Mouse (Mus musculus): ENCODE results near the gene Lsm2.
"Not testable (repeated sequence)": the region's sequence is repeated elsewhere in the genome, so short reads cannot be mapped to it uniquely, and the experiment has no call there.

Gene Lsm2

GRCm38 (mm10) chr17:34980655-34981054 lies 1.0 kb upstream of the Lsm2 start:
- intact Hi-C loops (cut with DNase I) = loop anchor here (2.0 to 5.0 kb wide), 2 partner anchors 28 to 143 kb away; partner anchors contain the start of genes Dxo and Stk19

DNA sequence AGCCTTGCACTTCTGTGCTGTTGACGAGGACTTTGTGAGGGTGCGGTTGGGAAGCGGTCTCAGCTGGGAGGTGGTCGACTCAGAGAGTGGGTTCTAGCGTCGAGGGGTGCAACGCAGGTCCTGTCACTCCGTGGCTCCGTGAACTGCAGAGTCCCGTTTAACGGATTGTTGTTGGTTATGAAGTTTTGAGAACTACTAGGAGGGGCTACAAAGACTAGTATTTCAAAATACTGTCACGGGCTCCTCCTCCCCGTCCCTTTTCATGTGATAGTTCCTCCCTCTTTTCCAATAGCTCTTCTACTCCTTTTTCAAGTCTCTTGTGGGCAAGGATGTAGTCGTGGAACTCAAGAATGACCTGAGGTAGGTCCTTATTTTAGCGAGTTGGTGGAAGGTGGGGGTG lies 666 bp downstream of the Lsm2 start:
- intact Hi-C loops (cut with DNase I) = loop anchor here (5.0 kb wide), 1 partner anchor 145 kb away; the partner anchor contains the start of genes Dxo and Stk19

GRCm38 (mm10) chr17:34984218-34984617 lies 2.6 kb downstream of the Lsm2 start:
- intact Hi-C loops (cut with DNase I) = loop anchor here (5.0 kb wide), 1 partner anchor 147 kb away; the partner anchor contains the start of genes Dxo and Stk19

DNA sequence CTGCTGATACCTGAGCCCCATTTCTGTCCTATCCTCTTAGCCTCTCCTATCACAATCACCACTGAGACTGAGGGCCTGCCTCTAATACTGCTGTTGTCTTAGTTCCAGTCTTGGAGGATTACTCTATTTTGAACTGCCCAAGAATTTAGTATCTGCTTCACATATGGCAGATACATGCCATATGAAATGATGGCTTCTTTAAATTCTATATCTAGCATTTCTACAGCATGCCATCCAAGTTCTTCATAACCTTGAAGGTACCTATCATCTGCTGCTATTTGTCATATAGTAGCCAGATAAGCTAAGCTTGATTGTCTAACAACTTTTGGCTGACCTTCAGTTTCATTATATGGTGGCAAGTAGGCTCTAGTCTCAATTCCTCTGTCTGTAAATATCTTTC lies 13.1 kb downstream of the Lsm2 start:
- intact Hi-C loops (cut with DNase I) = no loop called here

DNA sequence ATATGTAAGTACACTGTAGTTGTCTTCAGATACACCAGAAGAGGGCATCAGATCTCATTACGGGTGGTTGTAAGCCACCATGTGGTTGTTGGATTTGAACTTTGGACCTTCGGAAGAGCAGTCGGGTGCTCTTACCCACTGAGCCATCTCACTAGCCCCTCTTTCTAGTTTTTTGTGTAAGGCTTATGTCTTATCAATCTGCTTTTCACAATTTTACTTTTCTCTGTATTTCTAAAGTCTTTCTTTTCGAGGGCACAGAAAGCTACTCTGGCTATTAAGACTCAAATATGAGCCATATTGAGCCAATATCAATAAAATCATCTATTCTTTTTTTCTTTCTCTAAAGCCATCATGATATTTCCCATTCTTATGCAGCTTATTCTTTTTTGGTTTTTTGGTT lies 13.5 kb downstream of the Lsm2 start:
- intact Hi-C loops (cut with DNase I) = not testable (repeated sequence)

GRCm38 (mm10) chr17:34995927-34996326 lies 14.3 kb downstream of the Lsm2 start:
- intact Hi-C loops (cut with DNase I) = not testable (repeated sequence)

DNA sequence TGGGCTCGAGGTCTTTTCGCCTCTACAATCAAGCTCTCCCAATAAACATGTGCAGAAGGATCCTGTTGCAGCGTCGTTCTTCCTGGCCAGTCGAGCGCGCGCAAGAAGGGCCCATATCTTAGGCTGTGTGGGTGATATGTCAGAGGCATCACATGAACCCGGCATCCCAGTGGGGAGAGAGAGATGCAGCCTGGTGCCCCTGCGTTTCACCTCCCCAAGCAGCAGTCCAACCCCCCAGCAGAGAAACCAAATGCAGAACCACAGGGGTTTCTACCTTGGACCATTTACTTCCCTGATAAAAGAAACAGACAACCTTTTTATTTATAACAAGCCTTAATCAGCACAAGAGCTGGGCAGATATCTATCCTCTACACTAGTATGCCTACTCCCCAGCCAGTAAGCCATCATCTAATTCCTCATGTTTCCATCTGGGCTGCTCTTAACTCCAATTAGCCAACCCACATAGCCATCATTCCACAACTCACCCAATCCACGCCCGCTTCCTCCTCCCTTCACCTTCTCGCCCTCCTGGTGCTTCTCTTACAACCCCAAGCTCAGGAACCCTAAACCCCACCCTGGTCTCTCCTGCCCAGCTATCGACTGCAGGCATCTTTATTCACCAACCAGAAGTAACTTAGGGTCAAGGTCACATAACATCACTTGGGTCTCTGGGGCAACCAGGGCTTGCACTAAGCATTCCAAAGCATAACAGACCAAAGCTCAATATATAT lies 14.9 kb downstream of the Lsm2 start:
- intact Hi-C loops (cut with DNase I) = no loop called here

DNA sequence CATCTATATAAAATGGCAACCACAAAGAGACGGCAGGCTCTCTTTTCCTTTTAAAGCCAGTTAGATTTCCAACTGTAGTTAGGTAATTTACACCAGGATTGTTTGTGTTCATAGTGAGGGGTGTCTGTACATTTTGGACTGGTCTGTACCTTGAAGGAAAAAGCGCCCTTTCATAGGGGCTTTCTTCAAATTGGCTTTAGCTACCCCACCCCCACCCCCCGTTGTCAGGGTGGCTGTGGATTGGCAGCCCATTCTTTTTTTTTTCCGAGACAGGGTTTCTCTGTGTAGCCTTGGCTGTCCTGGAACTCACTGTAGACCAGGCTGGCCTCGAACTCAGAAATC lies 15.5 kb downstream of the Lsm2 start:
- intact Hi-C loops (cut with DNase I) = no loop called here

- intact Hi-C loops (cut with DNase I) = no loop called here
Measured at GRCm38 (mm10) chr17:34998526-34999430, 17.1 kb downstream of the Lsm2 start.

GRCm38 (mm10) chr17:34999871-35000716 lies 18.4 kb downstream of the Lsm2 start:
- intact Hi-C loops (cut with DNase I) = not testable (repeated sequence)

DNA sequence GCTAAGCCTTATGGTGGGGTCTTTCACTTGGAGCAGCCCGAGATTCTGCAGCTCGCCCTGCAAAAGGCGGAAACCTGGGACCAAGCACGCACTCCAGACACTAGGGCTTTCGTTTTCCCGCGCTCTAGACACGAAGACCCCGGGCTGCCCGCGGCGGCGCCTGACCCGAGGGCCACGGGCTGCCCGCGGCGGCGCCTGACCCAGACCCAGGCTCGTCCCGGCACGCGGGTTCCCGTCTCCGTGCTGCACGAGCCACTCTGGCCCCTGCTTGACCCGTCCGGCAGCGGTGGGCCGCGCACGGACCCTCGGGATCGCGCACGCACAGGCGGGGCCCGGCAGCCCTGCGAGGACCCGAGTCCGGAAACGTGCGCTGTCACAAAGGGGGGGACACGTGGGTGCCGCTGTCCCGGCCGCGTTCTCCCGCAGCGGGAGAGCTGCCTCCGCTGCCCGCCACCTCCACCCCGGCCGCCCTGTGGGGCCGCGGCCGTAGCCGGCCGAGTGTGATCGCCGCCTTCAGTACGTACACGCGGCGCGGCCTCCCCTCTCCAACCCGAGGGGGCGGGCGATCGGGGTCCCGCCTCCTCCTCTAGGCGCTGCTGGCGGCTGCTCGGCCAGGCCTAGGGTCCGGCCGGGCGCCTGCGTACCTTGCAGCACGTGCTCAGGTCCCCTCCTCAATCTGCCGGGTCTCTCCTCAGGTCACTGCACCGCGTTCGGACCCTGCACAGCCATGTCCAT lies 19.2 kb downstream of the Lsm2 start, which contains the start of gene Vars:
Gene Vars (plus strand): TSS at position 271 of the 735 bp plus-strand sequence.
- intact Hi-C loops (cut with DNase I) = no loop called here

GRCm38 (mm10) chr17:35001452-35002152 lies 19.9 kb downstream of the Lsm2 start:
- intact Hi-C loops (cut with DNase I) = no loop called here

DNA sequence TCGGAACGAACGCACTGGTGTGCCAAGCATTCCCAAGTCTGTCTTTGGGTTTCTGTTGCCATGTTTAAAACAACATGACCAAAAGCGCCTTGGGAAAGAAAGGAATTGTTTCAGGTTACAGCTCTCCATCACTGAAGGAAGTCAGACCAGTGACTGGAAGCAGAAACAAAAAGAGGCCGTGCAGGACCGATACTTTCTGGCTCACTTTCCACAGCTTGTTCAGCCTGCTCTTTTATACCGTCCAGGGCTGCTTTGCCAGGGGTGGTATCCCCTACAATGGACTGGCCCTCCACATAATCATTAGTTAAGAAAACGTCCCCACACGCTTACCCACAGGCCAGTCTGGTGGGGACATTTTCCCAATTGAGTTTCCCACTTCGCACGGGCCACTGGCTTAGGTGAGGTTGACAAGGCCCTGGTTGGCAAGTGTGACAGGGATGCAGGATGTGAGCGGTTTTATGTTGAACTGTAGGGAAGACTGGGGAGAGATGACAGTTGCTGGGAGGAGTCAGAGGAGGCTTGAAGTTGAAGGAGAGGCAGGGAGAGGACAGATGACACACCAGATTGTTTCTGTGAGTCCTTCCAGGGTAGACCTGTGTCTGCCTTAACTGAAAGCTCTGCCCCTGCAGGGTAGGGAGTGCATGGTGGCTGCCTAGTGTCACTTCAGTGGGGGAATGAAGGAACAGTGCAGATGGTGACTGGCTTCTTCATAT lies 20.6 kb downstream of the Lsm2 start:
- intact Hi-C loops (cut with DNase I) = no loop called here

- intact Hi-C loops (cut with DNase I) = no loop called here
Measured at GRCm38 (mm10) chr17:35003022-35003838, 21.6 kb downstream of the Lsm2 start.

- intact Hi-C loops (cut with DNase I) = no loop called here
Measured at GRCm38 (mm10) chr17:35004075-35004717, 22.5 kb downstream of the Lsm2 start.

DNA sequence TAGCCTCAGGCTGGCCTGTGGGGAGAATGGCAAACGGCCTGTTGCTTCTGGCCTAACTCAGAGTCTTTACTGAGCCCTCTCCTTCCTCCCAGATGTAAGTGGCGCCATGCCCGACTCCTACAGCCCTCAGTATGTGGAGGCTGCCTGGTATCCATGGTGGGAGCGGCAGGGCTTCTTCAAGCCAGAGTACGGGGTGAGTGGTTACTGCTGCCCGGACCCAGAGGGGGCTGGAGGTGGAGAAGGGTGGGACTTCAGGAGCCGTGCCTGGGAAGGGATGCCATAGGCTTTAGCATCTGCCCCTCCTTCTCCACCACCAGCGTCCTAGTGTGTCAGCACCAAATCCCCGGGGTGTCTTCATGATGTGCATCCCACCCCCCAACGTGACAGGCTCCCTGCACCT lies 23.5 kb downstream of the Lsm2 start:
- intact Hi-C loops (cut with DNase I) = no loop called here

DNA sequence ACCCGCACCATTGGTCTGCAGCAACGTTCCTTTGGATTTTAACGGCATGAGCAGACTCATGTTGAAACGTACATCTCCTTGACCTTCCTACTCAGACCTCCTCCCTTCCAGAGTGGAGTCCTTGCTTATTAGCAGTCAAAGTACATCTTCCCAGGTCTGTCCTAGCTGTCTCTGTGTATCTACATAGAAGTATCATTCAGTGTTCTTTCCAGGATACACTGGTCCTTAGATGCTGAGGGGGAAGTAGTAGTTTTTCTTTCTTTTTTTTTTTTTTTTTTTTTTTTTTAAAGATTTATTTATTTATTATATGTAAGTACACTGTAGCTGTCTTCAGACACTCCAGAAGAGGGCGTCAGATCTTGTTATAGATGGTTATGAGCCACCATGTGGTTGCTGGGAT lies 24.2 kb downstream of the Lsm2 start:
- intact Hi-C loops (cut with DNase I) = not testable (repeated sequence)

Measured in adrenal gland (tissue).